Mouse (Mus musculus) testis, adult 10 weeks (tissue): ENCODE results near the gene AY074887. TPM values are rescaled to one million over a fixed set of nuclear protein-coding genes. Genes with fewer than 3 reads are reported as not detected.

ENCODE experiments used
- polyA plus RNA-seq: library from polyadenylated mRNA; stranded (reverse); fragments of 350-450 nt; fragmentation: Illumina TruSeq; extraction: RNeasy Lipid Tissue Mini Kit (QIAGEN cat#74804); gene quantifications from one replicate; pipeline ENCODE4 v1.2.3, GENCODE M21; 2014; ENCODE audit warnings: low read depth, low replicate concordance

Gene AY074887
- polyA plus RNA-seq: not detected

GRCm38 (mm10) chr9:54950575-54951321, at the start of gene AY074887, which contains the start of gene Psma4:
Gene AY074887, minus strand, starts transcription at chr9:54950998.
Gene Psma4, plus strand, starts transcription at chr9:54950790.

GRCm38 (mm10) chr9:54980674-54981073, 29.9 kb upstream of the AY074887 start, which contains the start of gene Chrna5:
Gene Chrna5, plus strand, starts transcription at chr9:54980880.

GRCm38 (mm10) chr9:54917010-54917677, 33.7 kb downstream of the AY074887 start, which contains the start of gene Hykk:
Gene Hykk, plus strand, starts transcription at chr9:54917283.

Other genes starting within 250 kb of the AY074887 start
- gene Wdr61, start 216.5 kb downstream of the AY074887 start, polyA plus RNA-seq: 49.8 TPM
- gene Crabp1, start 186.2 kb downstream of the AY074887 start, polyA plus RNA-seq: 0.77 TPM
- gene Ireb2, start 87.2 kb downstream of the AY074887 start, polyA plus RNA-seq: 130 TPM
- 1.6 TPM for gene Hykk, start 33.7 kb downstream of the AY074887 start, polyA plus RNA-seq
- gene Psma4, start 208 bp downstream of the AY074887 start, polyA plus RNA-seq: 228 TPM
- 35.9 TPM for gene Chrna5, start 29.9 kb upstream of the AY074887 start, polyA plus RNA-seq
- not detected for gene Chrna3, start 75.6 kb upstream of the AY074887 start, polyA plus RNA-seq
- gene Chrnb4, start 97.8 kb upstream of the AY074887 start, polyA plus RNA-seq: 0.06 TPM
- 157 TPM for gene Ube2q2, start 197.9 kb upstream of the AY074887 start, polyA plus RNA-seq